Mouse (Mus musculus) heart, embryonic 14.5 days (tissue): ENCODE measurements around the gene Ston1. TPM values are rescaled to one million over a fixed set of nuclear protein-coding genes. Genes with fewer than 3 reads are reported as not detected.
A peak's percentile ranks its signal among the peaks of the same experiment; 100 is the strongest.

Experiments used
- ATAC-seq: fragments of 200-750 bp; cut with Nextera tagmentation; 2 replicates; pipeline ENCODE4 v1.8.0; 2017; ENCODE audit warnings: low read depth, moderate TSS enrichment; ENCODE audit not compliant: insufficient number of reproducible peaks, insufficient read depth, low FRiP score
- H3K27ac ChIP-seq, 2 experiments: fragments of 200-500 bp in 1 of 2; fragments of 300-500 bp in 1 of 2; sonication (generic) in 1 of 2; replicated peaks in 1 of 2; 2 replicates each; pipeline ENCODE4 v1.5.1; 2012 to 2014; ENCODE audit warnings: low read depth in 2 of 2, low read length in 2 of 2, control low read depth in 1 of 2, mild to moderate bottlenecking in 1 of 2, mixed read lengths in 1 of 2; ENCODE audit not compliant: control insufficient read depth in 1 of 2, insufficient read depth in 1 of 2
- H3K27me3 ChIP-seq: fragments of 300-500 bp; sonication (generic); 2 replicates; pipeline ENCODE4 v1.6.1; 2014; ENCODE audit warnings: mild to moderate bottlenecking, low read length, control low read depth; ENCODE audit not compliant: control insufficient read depth, insufficient read depth
- H3K36me3 ChIP-seq: fragments of 300-500 bp; sonication (generic); 2 replicates; pipeline ENCODE4 v1.6.1; 2014; ENCODE audit warnings: mild to moderate bottlenecking, control low read depth, low read length, mixed read lengths; ENCODE audit not compliant: control insufficient read depth, insufficient read depth
- H3K4me1 ChIP-seq, 2 experiments: fragments of 200-500 bp in 1 of 2; fragments of 300-500 bp in 1 of 2; sonication (generic) in 1 of 2; 2 replicates each; pipeline ENCODE4 v1.6.1; 2012 to 2014; ENCODE audit warnings: low read length in 2 of 2, control low read depth in 1 of 2, mixed read lengths in 1 of 2; ENCODE audit not compliant: control insufficient read depth in 2 of 2, insufficient read depth in 2 of 2
- H3K4me2 ChIP-seq: fragments of 300-500 bp; sonication (generic); 2 replicates; pipeline ENCODE4 v1.6.1; 2014; ENCODE audit warnings: mild to moderate bottlenecking, low read length
- H3K4me3 ChIP-seq, 2 experiments: fragments of 200-500 bp in 1 of 2; fragments of 300-500 bp in 1 of 2; sonication (generic) in 1 of 2; 2 replicates each; pipeline ENCODE4 v1.5.1; 2012 to 2014; ENCODE audit warnings: low read length in 2 of 2, mild to moderate bottlenecking in 2 of 2, control low read depth in 1 of 2, low read depth in 1 of 2, moderate library complexity in 1 of 2; ENCODE audit not compliant: control insufficient read depth in 1 of 2, insufficient read depth in 1 of 2
- H3K9ac ChIP-seq: fragments of 300-500 bp; sonication (generic); 2 replicates; pipeline ENCODE4 v1.6.1; 2014; ENCODE audit warnings: mild to moderate bottlenecking, low read length
- H3K9me3 ChIP-seq: fragments of 300-500 bp; sonication (generic); 2 replicates; pipeline ENCODE4 v1.6.1; 2016; ENCODE audit warnings: low read length, control low read depth; ENCODE audit not compliant: control insufficient read depth
- WGBS: fragments of 180-500 bp; shearing (Covaris S2); extraction: QIAGEN DNeasy Blood & Tissue Kit; methylation state at CpG from one replicate; pipeline ENCODE4 v1.1.7; 2014; 5-methylcytosine and 5-hydroxymethylcytosine counted together
- polyA plus RNA-seq: library from polyadenylated mRNA; unstranded; fragments of >200 nt; fragmentation: Nextera tagmentation; extraction: Ambion mirVana; gene quantifications from 2 replicates; pipeline ENCODE4 v1.2.1, GENCODE M21; 2014

Ston1 gene
- polyA plus RNA-seq, 1 experiment from 2014 or later: 10.2 TPM

DNA sequence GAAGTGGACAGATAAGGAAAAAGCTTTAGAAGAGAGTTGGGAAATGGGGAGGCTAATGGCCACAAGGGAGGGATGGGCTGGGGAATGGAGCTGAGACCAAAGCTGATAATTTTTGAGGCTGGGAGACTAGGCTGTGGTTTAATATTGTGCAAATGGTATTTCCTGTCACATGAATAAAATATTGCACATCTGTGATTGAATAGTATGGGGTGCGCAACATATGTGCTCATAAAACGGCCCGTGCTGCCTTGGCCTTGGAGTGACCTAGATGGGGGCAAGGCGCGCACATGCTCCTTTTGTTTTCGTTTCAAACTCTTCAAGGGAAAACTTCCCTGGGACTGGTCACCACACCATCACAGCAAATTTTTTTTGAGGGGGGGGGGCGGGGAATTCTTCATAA lies 28.4 kb downstream of the Ston1 start:
- ATAC-seq: no peak
- peaks cover 39 to 53% of the 10 kb centered on the region in 2 experiments for H3K4me1 ChIP-seq
- H3K36me3 ChIP-seq: 0 out of 2 replicates have a peak, but pooled peaks cover 11% of the 10 kb centered on the region
- peak overlapping the region; percentile 81 to 94 for H3K27ac ChIP-seq
- no peaks in the 10 kb centered on the region for H3K27me3 ChIP-seq
- WGBS: 40% methylated on average over 7 of the region's 7 CpGs
- H3K4me3 ChIP-seq: no peak overlapping the region
- H3K9me3 ChIP-seq: no peaks in the 10 kb centered on the region
- H3K9ac ChIP-seq: peak overlapping the region; percentile 60; the same call in 1 of the 2 replicates
- peak overlapping the region; percentile 54 for H3K4me2 ChIP-seq

GRCm38 (mm10) chr17:88626347-88626811 lies 28.9 kb downstream of the Ston1 start:
- Histone ChIP-seq H3K36me3 (0 out of 2 replicates have a peak, but pooled peaks cover 7% of the 10 kb centered on the region), H3K9ac (peak overlapping the region; percentile 60), H3K27ac (peak overlapping the region; percentile 81 to 94), H3K4me1 (peaks cover 39 to 57% of the 10 kb centered on the region in 2 experiments), H3K4me3 (peak overlapping the region; percentile 27 to 32; a peak in 3 of 4 replicates), H3K27me3 (no peaks in the 10 kb centered on the region), H3K9me3 (no peaks in the 10 kb centered on the region), H3K4me2 (peak overlapping the region; percentile 54)
- no peak for ATAC-seq
- WGBS: 26% methylated on average over 7 of the region's 7 CpGs

GRCm38 (mm10) chr17:88627150-88627549 lies 29.7 kb downstream of the Ston1 start:
- Histone ChIP-seq H3K9me3 (no peaks in the 10 kb centered on the region), H3K4me1 (peaks cover 39 to 64% of the 10 kb centered on the region in 2 experiments), H3K9ac (peak overlapping the region; percentile 60), H3K27ac (peak overlapping the region; percentile 81 to 94), H3K4me2 (peak overlapping the region; percentile 54), H3K27me3 (no peaks in the 10 kb centered on the region), H3K4me3 (peak overlapping the region; percentile 27 to 32), H3K36me3 (0 out of 2 replicates have a peak, but pooled peaks cover 4% of the 10 kb centered on the region)
- no peak for ATAC-seq
- WGBS: 56% methylated on average over 7 of the region's 7 CpGs

- WGBS: 24% methylated on average over 10 of the region's 10 CpGs
These were observed 31.3 kb downstream of the Ston1 start for GRCm38 (mm10) chr17:88628676-88629380.

GRCm38 (mm10) chr17:88629381-88629759 lies 31.9 kb downstream of the Ston1 start:
- Histone ChIP-seq H3K9ac (peak overlapping the region; percentile 6; the same call in 1 of the 2 replicates), H3K27me3 (no peaks in the 10 kb centered on the region), H3K27ac (peak overlapping the region; percentile 90 to 94), H3K4me3 (peak overlapping the region in 1 of 2 experiments; percentile 3; a peak in 1 of 4 replicates), H3K36me3 (0 out of 2 replicates have a peak, but pooled peaks cover 4% of the 10 kb centered on the region), H3K4me2 (peak overlapping the region; percentile 54), H3K4me1 (peaks cover 39 to 64% of the 10 kb centered on the region in 2 experiments), H3K9me3 (no peaks in the 10 kb centered on the region)
- ATAC-seq: peak; percentile 71
- 10% methylated on average over 4 of the region's 4 CpGs for WGBS

More at GRCm38 (mm10) chr17:88628676-88629380, 31.3 kb downstream of the Ston1 start:
- Histone ChIP-seq H3K4me2 (peak overlapping the region; percentile 54), H3K9ac (peak overlapping the region; percentile 6; the same call in 1 of the 2 replicates), H3K9me3 (no peaks in the 10 kb centered on the region), H3K36me3 (0 out of 2 replicates have a peak, but pooled peaks cover 7% of the 10 kb centered on the region), H3K27me3 (no peaks in the 10 kb centered on the region), H3K27ac (peak overlapping the region; percentile 55 to 94; a peak in 3 of 4 replicates), H3K4me3 (no peak overlapping the region), H3K4me1 (peaks cover 39 to 64% of the 10 kb centered on the region in 2 experiments)
- ATAC-seq: peak; percentile 80

DNA sequence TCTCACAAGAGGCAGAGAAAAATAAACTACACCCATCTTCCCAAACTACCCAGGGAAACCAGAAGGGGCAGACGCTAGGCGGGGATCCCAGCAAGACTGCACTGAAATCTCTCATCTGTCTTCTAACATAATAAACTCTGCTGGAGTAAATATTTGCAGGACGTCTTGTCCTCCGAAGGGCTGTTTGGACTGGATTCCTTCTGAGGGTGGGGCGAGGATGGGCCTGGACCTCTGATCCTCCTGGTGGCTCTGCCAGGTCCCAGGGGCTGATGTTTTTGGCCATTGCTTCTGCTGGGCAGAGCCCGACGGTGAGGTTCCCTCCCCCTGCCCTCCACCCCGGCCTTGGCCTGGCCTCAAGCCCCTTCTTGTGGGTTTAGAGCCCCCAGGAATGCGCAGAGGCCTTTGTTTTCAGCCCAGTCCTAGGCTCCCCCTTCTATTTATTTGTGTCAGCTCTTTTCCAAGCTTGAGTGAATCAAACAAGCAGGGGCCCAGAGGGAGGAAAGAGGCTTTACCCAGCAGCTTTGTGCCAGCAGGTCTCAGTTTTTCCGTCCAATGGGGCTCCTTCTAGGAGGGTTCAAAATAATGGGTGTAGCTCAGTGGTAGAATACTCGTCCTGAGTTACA lies 32.6 kb downstream of the Ston1 start:
- no peaks in the 10 kb centered on the region for H3K9me3 ChIP-seq
- ATAC-seq: no peak
- 27% methylated on average over 11 of the region's 11 CpGs for WGBS

DNA sequence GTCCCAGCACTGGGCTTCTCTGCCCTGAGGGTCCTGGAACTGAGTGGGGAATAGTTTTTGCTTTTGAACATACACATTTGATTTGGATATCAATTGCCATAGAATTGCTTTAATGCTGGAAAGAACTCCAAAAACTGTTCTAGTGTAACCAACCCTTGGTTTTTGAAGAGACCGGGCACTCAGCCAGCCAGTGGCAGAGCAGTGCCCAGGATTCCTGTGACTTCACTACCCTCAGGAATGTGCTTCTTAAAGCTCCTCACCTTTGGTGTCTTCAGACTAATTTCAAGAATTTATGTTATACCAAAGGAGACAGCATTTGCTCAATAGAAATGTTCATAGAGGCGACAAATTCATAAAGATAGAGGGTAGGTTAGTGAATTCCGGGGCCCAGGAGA lies 33.1 kb downstream of the Ston1 start:
- H3K9me3 ChIP-seq: no peaks in the 10 kb centered on the region
- no peak for ATAC-seq
- H3K27ac ChIP-seq: peak overlapping the region; percentile 90 to 94
- peaks cover 9% of the 10 kb centered on the region for H3K36me3 ChIP-seq
- peaks cover 34 to 59% of the 10 kb centered on the region in 2 experiments for H3K4me1 ChIP-seq
- WGBS: 58% methylated on average over 3 of the region's 3 CpGs
- H3K4me3 ChIP-seq: no peak overlapping the region
- H3K27me3 ChIP-seq: no peaks in the 10 kb centered on the region
- H3K4me2 ChIP-seq: peak overlapping the region; percentile 54
- H3K9ac ChIP-seq: no peak overlapping the region

More for the DNA sequence above, 32.6 kb downstream of the Ston1 start:
- Histone ChIP-seq H3K4me2 (peak overlapping the region; percentile 54), H3K9ac (peak overlapping the region; percentile 64), H3K36me3 (0 out of 2 replicates have a peak, but pooled peaks cover 4% of the 10 kb centered on the region), H3K4me3 (no peak overlapping the region), H3K4me1 (peaks cover 39 to 64% of the 10 kb centered on the region in 2 experiments), H3K27me3 (no peaks in the 10 kb centered on the region), H3K27ac (peak overlapping the region; percentile 90 to 94)
